Mouse (Mus musculus): ENCODE results near the gene Tgm2. TPM values are rescaled to one million over a fixed set of nuclear protein-coding genes. Genes with fewer than 3 reads are reported as not detected.

Tgm2 gene
- polyA plus RNA-seq, 1 experiment from 2014 or later, result 109 TPM

DNA sequence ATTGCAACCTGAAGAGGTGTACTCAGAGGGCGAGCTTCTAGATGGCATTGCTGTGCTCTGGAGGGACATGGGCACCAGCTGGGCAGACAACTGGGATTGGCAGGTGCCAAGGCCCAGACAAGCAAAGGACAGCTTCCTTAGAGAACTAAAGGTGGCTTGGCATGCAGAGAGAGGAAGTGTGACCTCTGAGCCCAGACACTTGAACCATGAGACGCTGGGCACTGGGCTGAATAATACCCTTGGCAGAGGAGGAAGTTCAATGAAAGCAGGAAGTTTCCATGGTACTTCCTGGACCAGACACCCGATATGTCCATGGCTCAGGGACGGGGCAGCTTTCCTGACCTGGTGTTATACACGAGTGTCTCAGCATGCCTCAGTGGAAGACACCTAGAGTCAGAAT is 28.2 kb upstream of the Tgm2 start:
- Histone ChIP-seq H3K9ac (ENCODE audit: low read length) (no peak overlapping the region), H3K27ac (replicated peaks) (no peak overlapping the region), H3K4me1 (replicated peaks; ENCODE audit: control insufficient read depth, insufficient read depth) (no peaks in the 10 kb centered on the region), H3K36me3 (ENCODE audit: control insufficient read depth, insufficient read depth, low read length) (no peaks in the 10 kb centered on the region), H3K9me3 (ENCODE audit: control insufficient read depth, low read length) (no peaks in the 10 kb centered on the region), H3K4me2 (replicated peaks; ENCODE audit: low read depth) (no peak overlapping the region), H3K4me3 (ENCODE audit: low read depth, low read length) (no peak overlapping the region), H3K27me3 (ENCODE audit: control insufficient read depth, insufficient read depth, low read length) (no peaks in the 10 kb centered on the region)
- TF ChIP-seq EP300 (optimal IDR thresholded peaks at IDR 0.05) (no peak), CTCF (IDR thresholded peaks at IDR 0.05; ENCODE audit: low read depth) (no peak)
- ATAC-seq (ENCODE audit: low FRiP score, low TSS enrichment) (no peak), DNase-seq (ENCODE audit: low spot score) (no peak)
- WGBS, result 72% methylated on average over 5 of the region's 5 CpGs

DNA sequence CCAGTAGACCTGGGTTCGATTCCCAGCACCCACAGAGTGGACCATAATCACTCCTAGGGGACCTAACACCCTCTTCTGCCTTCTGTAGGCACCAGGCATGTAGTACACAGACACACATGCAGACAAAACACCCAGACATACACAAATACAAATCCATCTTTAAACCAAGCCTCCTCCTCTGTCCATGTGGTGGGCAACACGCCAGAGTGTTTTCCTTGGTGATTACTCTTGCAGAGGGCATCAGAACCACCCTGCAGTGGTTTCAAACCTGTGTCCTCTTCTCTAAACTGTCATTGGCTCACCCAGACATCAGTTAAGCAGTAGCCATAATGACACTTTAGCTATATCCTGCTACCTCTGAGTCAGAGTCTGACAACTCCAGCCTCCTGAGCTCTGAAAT is 24.2 kb upstream of the Tgm2 start:
- no peaks in the 10 kb centered on the region for H3K9me3 ChIP-seq (ENCODE audit: control insufficient read depth, low read length)
- H3K4me1 ChIP-seq (replicated peaks; ENCODE audit: control insufficient read depth, insufficient read depth), result no peaks in the 10 kb centered on the region; the same call in 1 of the 2 replicates
- TF ChIP-seq EP300 (optimal IDR thresholded peaks at IDR 0.05) (no peak), CTCF (IDR thresholded peaks at IDR 0.05; ENCODE audit: low read depth) (no peak)
- 83% methylated on average over 2 of the region's 2 CpGs for WGBS
- H3K4me2 ChIP-seq (replicated peaks; ENCODE audit: low read depth), result no peak overlapping the region
- no peak overlapping the region for H3K27ac ChIP-seq (replicated peaks)
- no peak overlapping the region for H3K4me3 ChIP-seq (ENCODE audit: low read depth, low read length)
- DNase-seq (ENCODE audit: low spot score) (no peak), ATAC-seq (ENCODE audit: low FRiP score, low TSS enrichment) (no peak)
- H3K27me3 ChIP-seq (ENCODE audit: control insufficient read depth, insufficient read depth, low read length), result no peaks in the 10 kb centered on the region
- H3K9ac ChIP-seq (ENCODE audit: low read length), result no peak overlapping the region
- no peaks in the 10 kb centered on the region for H3K36me3 ChIP-seq (ENCODE audit: control insufficient read depth, insufficient read depth, low read length)

DNA sequence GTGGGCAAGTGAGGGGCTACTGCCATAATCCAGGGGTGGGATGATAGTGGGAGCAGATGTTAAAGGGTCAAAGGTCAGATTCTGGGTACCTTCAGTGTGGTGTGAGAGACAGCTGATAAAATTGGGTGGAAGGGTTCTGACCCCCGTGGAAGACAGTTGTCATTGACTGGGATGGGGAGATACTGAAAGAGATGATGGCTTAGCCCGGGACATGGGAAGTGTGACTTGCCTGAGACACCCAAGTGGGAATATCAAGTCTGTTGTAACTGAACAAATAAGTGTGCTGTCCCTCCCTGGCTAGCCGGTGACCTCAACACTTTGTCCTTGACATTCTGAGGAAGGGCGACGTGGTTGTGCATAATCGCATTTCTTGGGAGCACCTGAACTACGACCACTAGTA is 23.5 kb upstream of the Tgm2 start:
- Histone ChIP-seq H3K4me3 (ENCODE audit: low read depth, low read length) (no peak overlapping the region), H3K4me2 (replicated peaks; ENCODE audit: low read depth) (no peak overlapping the region), H3K4me1 (replicated peaks; ENCODE audit: control insufficient read depth, insufficient read depth) (no peaks in the 10 kb centered on the region; the same call in 1 of the 2 replicates), H3K9ac (ENCODE audit: low read length) (no peak overlapping the region), H3K27ac (replicated peaks) (no peak overlapping the region), H3K9me3 (ENCODE audit: control insufficient read depth, low read length) (no peaks in the 10 kb centered on the region), H3K36me3 (ENCODE audit: control insufficient read depth, insufficient read depth, low read length) (no peaks in the 10 kb centered on the region), H3K27me3 (ENCODE audit: control insufficient read depth, insufficient read depth, low read length) (no peaks in the 10 kb centered on the region)
- no peak for TF ChIP-seq EP300 (optimal IDR thresholded peaks at IDR 0.05)
- WGBS, result 85% methylated on average over 7 of the region's 7 CpGs
- ATAC-seq (ENCODE audit: low FRiP score, low TSS enrichment), result no peak
- no peak for DNase-seq (ENCODE audit: low spot score)

DNA sequence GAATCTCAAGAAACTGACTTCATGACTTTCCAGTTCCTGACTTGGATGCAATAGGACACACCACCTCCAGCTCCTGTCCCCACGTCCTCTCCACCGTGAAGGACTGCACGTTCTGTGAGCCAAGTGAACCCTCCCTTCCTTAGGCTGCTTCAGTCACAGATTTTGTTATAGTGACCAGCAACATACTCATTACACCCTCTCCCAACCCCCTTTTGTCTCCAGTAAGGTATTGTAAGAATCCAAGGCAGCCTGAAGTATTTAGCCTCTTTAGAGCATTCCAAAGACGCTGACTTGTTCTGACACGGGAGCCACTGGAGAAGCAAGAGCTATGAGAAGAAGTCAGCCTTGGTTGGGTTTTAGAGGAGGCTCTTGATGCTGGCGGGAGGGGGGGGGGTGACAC is 23.1 kb upstream of the Tgm2 start:
- Histone ChIP-seq H3K36me3 (ENCODE audit: control insufficient read depth, insufficient read depth, low read length) (no peaks in the 10 kb centered on the region), H3K9me3 (ENCODE audit: control insufficient read depth, low read length) (no peaks in the 10 kb centered on the region), H3K9ac (ENCODE audit: low read length) (no peak overlapping the region), H3K27ac (replicated peaks) (no peak overlapping the region; the same call in 1 of the 2 replicates), H3K4me2 (replicated peaks; ENCODE audit: low read depth) (no peak overlapping the region), H3K27me3 (ENCODE audit: control insufficient read depth, insufficient read depth, low read length) (no peaks in the 10 kb centered on the region), H3K4me1 (replicated peaks; ENCODE audit: control insufficient read depth, insufficient read depth) (no peaks in the 10 kb centered on the region; the same call in 1 of the 2 replicates), H3K4me3 (ENCODE audit: low read depth, low read length) (no peak overlapping the region)
- no peak for ATAC-seq (ENCODE audit: low FRiP score, low TSS enrichment)
- TF ChIP-seq CTCF (IDR thresholded peaks at IDR 0.05; ENCODE audit: low read depth), result no peak
- TF ChIP-seq EP300 (optimal IDR thresholded peaks at IDR 0.05), result no peak
- WGBS, result 62% methylated on average over 6 of the region's 6 CpGs
- no peak for DNase-seq (ENCODE audit: low spot score)

DNA sequence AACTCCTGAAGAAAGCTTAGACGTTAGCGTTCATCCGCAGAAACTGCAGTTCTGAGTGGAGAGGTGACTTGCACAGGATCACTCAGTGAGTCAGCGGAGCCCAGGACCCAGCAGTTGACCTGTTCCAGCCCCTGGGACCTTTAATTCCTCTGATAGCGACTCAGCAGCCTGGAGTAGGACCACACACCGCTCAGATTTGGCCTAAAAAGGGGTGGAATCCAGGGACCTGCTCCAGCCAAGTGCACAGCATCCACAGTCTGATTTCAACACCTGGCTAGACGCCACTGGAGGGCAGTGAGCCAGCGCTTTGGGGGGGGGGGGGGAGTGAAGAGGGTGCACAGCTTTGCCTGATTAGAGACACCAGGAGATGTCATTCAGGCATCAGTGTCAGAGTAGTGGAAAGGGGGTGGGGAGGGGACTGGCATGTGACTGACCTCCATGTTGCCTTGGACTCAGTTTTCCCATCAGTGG is 22.5 kb upstream of the Tgm2 start:
- H3K27ac ChIP-seq (replicated peaks), result 0 out of 2 replicates have a peak overlapping the region, but pooled peaks have one; percentile 18
- 39% methylated on average over 8 of the region's 8 CpGs for WGBS
- H3K27me3 ChIP-seq (ENCODE audit: control insufficient read depth, insufficient read depth, low read length), result no peaks in the 10 kb centered on the region
- no peaks in the 10 kb centered on the region for H3K9me3 ChIP-seq (ENCODE audit: control insufficient read depth, low read length)
- TF ChIP-seq EP300 (optimal IDR thresholded peaks at IDR 0.05) (no peak), CTCF (IDR thresholded peaks at IDR 0.05; ENCODE audit: low read depth) (no peak)
- ATAC-seq (ENCODE audit: low FRiP score, low TSS enrichment) (peak; percentile 74; the same call in 1 of the 2 replicates), DNase-seq (ENCODE audit: low spot score) (no peak)
- no peak overlapping the region for H3K4me2 ChIP-seq (replicated peaks; ENCODE audit: low read depth)
- no peaks in the 10 kb centered on the region for H3K36me3 ChIP-seq (ENCODE audit: control insufficient read depth, insufficient read depth, low read length)
- H3K4me3 ChIP-seq (ENCODE audit: low read depth, low read length), result no peak overlapping the region
- no peaks in the 10 kb centered on the region; the same call in 1 of the 2 replicates for H3K4me1 ChIP-seq (replicated peaks; ENCODE audit: control insufficient read depth, insufficient read depth)
- H3K9ac ChIP-seq (ENCODE audit: low read length), result no peak overlapping the region

DNA sequence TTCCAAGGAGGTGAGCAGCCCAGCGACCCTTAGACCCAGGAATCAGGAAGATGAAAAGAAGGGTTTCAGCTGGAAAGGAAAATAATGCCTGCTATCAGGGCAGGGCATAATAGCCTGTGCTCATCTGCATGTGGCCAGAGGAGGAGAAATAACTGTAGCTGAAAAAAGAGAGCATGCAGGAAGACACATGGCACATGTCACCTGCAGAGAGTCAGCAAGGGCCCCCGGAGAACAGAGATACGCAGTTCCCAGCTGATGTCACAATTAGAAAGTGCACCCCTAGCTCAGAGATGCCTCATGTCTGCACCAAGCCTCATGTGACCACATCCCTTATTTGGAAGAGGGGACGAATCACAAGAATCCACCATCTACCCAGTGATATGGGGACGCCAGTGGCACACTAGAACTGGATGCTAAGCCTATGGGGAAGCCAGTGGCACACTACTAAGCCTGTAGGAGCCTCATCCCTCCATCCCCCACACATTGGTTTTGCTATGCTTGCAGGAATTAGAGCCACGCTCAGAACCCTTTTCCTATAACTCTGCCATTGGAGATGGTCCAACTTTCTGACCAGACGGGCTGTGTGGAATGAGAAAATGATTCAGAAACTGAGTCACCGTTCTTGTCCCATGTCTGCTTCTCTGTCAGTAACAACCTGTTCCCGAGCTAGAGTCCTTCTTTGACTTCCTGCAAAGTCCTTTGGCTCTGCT is 21.4 kb upstream of the Tgm2 start:
- Histone ChIP-seq H3K4me2 (replicated peaks; ENCODE audit: low read depth) (no peak overlapping the region), H3K9ac (ENCODE audit: low read length) (no peak overlapping the region), H3K36me3 (ENCODE audit: control insufficient read depth, insufficient read depth, low read length) (no peaks in the 10 kb centered on the region), H3K27ac (replicated peaks) (no peak overlapping the region; the same call in 1 of the 2 replicates), H3K4me1 (replicated peaks; ENCODE audit: control insufficient read depth, insufficient read depth) (no peaks in the 10 kb centered on the region; the same call in 1 of the 2 replicates), H3K9me3 (ENCODE audit: control insufficient read depth, low read length) (no peaks in the 10 kb centered on the region), H3K27me3 (ENCODE audit: control insufficient read depth, insufficient read depth, low read length) (no peaks in the 10 kb centered on the region), H3K4me3 (ENCODE audit: low read depth, low read length) (no peak overlapping the region)
- ATAC-seq (ENCODE audit: low FRiP score, low TSS enrichment), result no peak
- 46% methylated on average over 9 of the region's 9 CpGs for WGBS
- no peak for DNase-seq (ENCODE audit: low spot score)
- no peak for TF ChIP-seq CTCF (IDR thresholded peaks at IDR 0.05; ENCODE audit: low read depth)
- TF ChIP-seq EP300 (optimal IDR thresholded peaks at IDR 0.05), result no peak
